Mouse (Mus musculus): Measurements from ENCODE around the gene Rnasel.

The Rnasel gene

GRCm38 (mm10) chr1:153736096-153736495 is 13.1 kb upstream of the Rnasel start:
- in situ Hi-C loops (cut with MboI; ENCODE audit: low sequenced_read_pairs) = no loop called here

- in situ Hi-C loops (cut with MboI; ENCODE audit: low sequenced_read_pairs) = no loop called here
Observed at GRCm38 (mm10) chr1:153737101-153738085, 11.8 kb upstream of the Rnasel start.

- in situ Hi-C loops (cut with MboI; ENCODE audit: low sequenced_read_pairs) = no loop called here
Observed at GRCm38 (mm10) chr1:153739437-153740015, 9.7 kb upstream of the Rnasel start.

GRCm38 (mm10) chr1:153740145-153740544 is 9.1 kb upstream of the Rnasel start, which contains the start of gene Rgs16:
Gene Rgs16 (plus strand): TSS chr1:153740349.
- in situ Hi-C loops (cut with MboI; ENCODE audit: low sequenced_read_pairs) = no loop called here

GRCm38 (mm10) chr1:153740775-153741400 is 8.3 kb upstream of the Rnasel start:
- in situ Hi-C loops (cut with MboI; ENCODE audit: low sequenced_read_pairs) = no loop called here

- in situ Hi-C loops (cut with MboI; ENCODE audit: low sequenced_read_pairs) = no loop called here
Observed at GRCm38 (mm10) chr1:153741551-153742316, 7.5 kb upstream of the Rnasel start.

GRCm38 (mm10) chr1:153742374-153743155 is 6.7 kb upstream of the Rnasel start:
- in situ Hi-C loops (cut with MboI; ENCODE audit: low sequenced_read_pairs) = no loop called here

GRCm38 (mm10) chr1:153746119-153746670 is 3.0 kb upstream of the Rnasel start:
- in situ Hi-C loops (cut with MboI; ENCODE audit: low sequenced_read_pairs) = loop anchor here (5.0 kb wide), 1 partner anchor 189 kb away; no protein-coding TSS in a partner anchor

GRCm38 (mm10) chr1:153746728-153747127 is 2.5 kb upstream of the Rnasel start:
- in situ Hi-C loops (cut with MboI; ENCODE audit: low sequenced_read_pairs) = loop anchor here (5.0 kb wide), 1 partner anchor 189 kb away; no protein-coding TSS in a partner anchor

- in situ Hi-C loops (cut with MboI; ENCODE audit: low sequenced_read_pairs) = loop anchor here (5.0 kb wide), 1 partner anchor 191 kb away; no protein-coding TSS in a partner anchor
Observed at GRCm38 (mm10) chr1:153747861-153748530, 1.2 kb upstream of the Rnasel start.

GRCm38 (mm10) chr1:153748549-153748948 is 677 bp upstream of the Rnasel start:
- in situ Hi-C loops (cut with MboI; ENCODE audit: low sequenced_read_pairs) = loop anchor here (5.0 kb wide), 1 partner anchor 191 kb away; no protein-coding TSS in a partner anchor

GRCm38 (mm10) chr1:153750054-153750453 is 828 bp downstream of the Rnasel start:
- in situ Hi-C loops (cut with MboI; ENCODE audit: low sequenced_read_pairs) = no loop called here

GRCm38 (mm10) chr1:153751763-153752301 is 2.6 kb downstream of the Rnasel start:
- in situ Hi-C loops (cut with MboI; ENCODE audit: low sequenced_read_pairs) = no loop called here

GRCm38 (mm10) chr1:153752521-153752920 is 3.3 kb downstream of the Rnasel start:
- in situ Hi-C loops (cut with MboI; ENCODE audit: low sequenced_read_pairs) = no loop called here

- in situ Hi-C loops (cut with MboI; ENCODE audit: low sequenced_read_pairs) = no loop called here
Observed at GRCm38 (mm10) chr1:153753725-153754464, 4.7 kb downstream of the Rnasel start.

- in situ Hi-C loops (cut with MboI; ENCODE audit: low sequenced_read_pairs) = no loop called here
Observed at GRCm38 (mm10) chr1:153764136-153764535, 14.9 kb downstream of the Rnasel start.

- in situ Hi-C loops (cut with MboI; ENCODE audit: low sequenced_read_pairs) = no loop called here
Observed at GRCm38 (mm10) chr1:153766298-153766697, 17.1 kb downstream of the Rnasel start.

GRCm38 (mm10) chr1:153767281-153767680 is 18.1 kb downstream of the Rnasel start:
- in situ Hi-C loops (cut with MboI; ENCODE audit: low sequenced_read_pairs) = no loop called here

Measured in CH12F3 (cell line).